Mouse (Mus musculus) neural tube, embryonic 14.5 days (tissue): ENCODE measurements around the gene Lsm6. TPM values are rescaled to one million over a fixed set of nuclear protein-coding genes. Genes with fewer than 3 reads are reported as not detected.

ENCODE experiments used
- polyA plus RNA-seq: library from polyadenylated mRNA; unstranded; fragments of >200 nt; fragmentation: Nextera tagmentation; extraction: Ambion mirVana; gene quantifications from 2 replicates; pipeline ENCODE4 v1.2.1, GENCODE M21; 2014

The Lsm6 gene
- polyA plus RNA-seq, 1 experiment from 2014 or later, result 142 TPM

Other genes with a start within 250 kb of the Lsm6 start
- 16.8 and 19.1 TPM in 2 replicates for gene Zfp827, start 207.3 kb upstream of the Lsm6 start, polyA plus RNA-seq